ENCODE assay signal across 8 mouse cellular contexts in genomic region chr2:32311443-32312317, GRCm38 (mm10). TPM values are rescaled to one million over a fixed set of nuclear protein-coding genes. Genes with fewer than 3 reads are reported as not detected.
A peak's percentile ranks its signal among the peaks of the same experiment; 100 is the strongest.
DNase-seq lines count a peak whose midpoint lies in the region; ATAC-seq lines count a peak whose summit lies in the region.

No protein-coding gene starts in this region.

- peak overlapping the region; percentile 81 for H3K9ac ChIP-seq in kidney, embryonic 14.5 days (ENCODE audit: low read depth, low read length)
- H3K9ac ChIP-seq in midbrain, embryonic 14.5 days (replicated peaks; ENCODE audit: low read length), result peak overlapping the region; percentile 56

- no peaks in the 10 kb centered on the region for H3K9me3 ChIP-seq in kidney, embryonic 14.5 days (ENCODE audit: control insufficient read depth, low read length)
- H3K9me3 ChIP-seq in hindbrain, embryonic 10.5 days, result no peaks in the 10 kb centered on the region
- no peaks in the 10 kb centered on the region for H3K9me3 ChIP-seq in midbrain, embryonic 14.5 days (ENCODE audit: control insufficient read depth, low read length)

- H3K4me2 ChIP-seq in kidney, embryonic 14.5 days (replicated peaks; ENCODE audit: low read depth, low read length), result peak overlapping the region; percentile 100
- peak overlapping the region; percentile 80 for H3K4me2 ChIP-seq in midbrain, embryonic 14.5 days (ENCODE audit: low read length)

- DNase-seq in kidney, postnatal 36 days, result no peak
- DNase-seq in hindbrain, embryonic 10.5 days (ENCODE audit: low spot score), result no peak
- DNase-seq in midbrain, embryonic 14.5 days, result no peak
- no peak for DNase-seq in ovary, postnatal 10 days (ENCODE audit: low spot score)
- DNase-seq in gastrocnemius, adult 18-20 months (ENCODE audit: low spot score), result no peak

- H3K27ac ChIP-seq in kidney, embryonic 14.5 days (ENCODE audit: low read depth, low read length), result no peak overlapping the region
- H3K27ac ChIP-seq in brown adipose tissue, adult 24 weeks (replicated peaks; ENCODE audit: low read depth, low read length), result no peak overlapping the region
- peak overlapping the region; percentile 87 for H3K27ac ChIP-seq in hindbrain, embryonic 10.5 days
- no peak overlapping the region for H3K27ac ChIP-seq in midbrain, embryonic 14.5 days (replicated peaks; ENCODE audit: low read depth, low read length)

- peaks cover 30% of the 10 kb centered on the region for H3K4me1 ChIP-seq in kidney, embryonic 14.5 days (ENCODE audit: control insufficient read depth, insufficient read depth, low read length)
- peaks cover 6% of the 10 kb centered on the region; the same call in 1 of the 2 replicates for H3K4me1 ChIP-seq in brown adipose tissue, adult 24 weeks (ENCODE audit: control insufficient read depth, insufficient read depth, insufficient read length, low read length)
- H3K4me1 ChIP-seq in hindbrain, embryonic 10.5 days (replicated peaks), result peaks cover 61% of the 10 kb centered on the region
- H3K4me1 ChIP-seq in midbrain, embryonic 14.5 days (ENCODE audit: control insufficient read depth, insufficient read depth, low read length), result peaks cover 8% of the 10 kb centered on the region

- H3K36me3 ChIP-seq in kidney, embryonic 14.5 days (ENCODE audit: control insufficient read depth, insufficient read depth, low read length), result peaks cover 20% of the 10 kb centered on the region; the same call in 1 of the 2 replicates
- H3K36me3 ChIP-seq in hindbrain, embryonic 10.5 days, result peaks cover 35% of the 10 kb centered on the region
- peaks cover 73% of the 10 kb centered on the region for H3K36me3 ChIP-seq in midbrain, embryonic 14.5 days (ENCODE audit: control insufficient read depth, insufficient read depth, low read length)

- H3K27me3 ChIP-seq in kidney, embryonic 14.5 days (ENCODE audit: control insufficient read depth, insufficient read depth, low read length), result 0 out of 2 replicates have a peak, but pooled peaks cover 3% of the 10 kb centered on the region
- peaks cover 64% of the 10 kb centered on the region for H3K27me3 ChIP-seq in hindbrain, embryonic 10.5 days (ENCODE audit: insufficient read depth, poor library complexity, severe bottlenecking)
- peaks cover 6% of the 10 kb centered on the region; the same call in 1 of the 2 replicates for H3K27me3 ChIP-seq in midbrain, embryonic 14.5 days (ENCODE audit: control insufficient read depth, insufficient read depth, low read length)

- ATAC-seq in kidney, embryonic 14.5 days (ENCODE audit: low FRiP score, low TSS enrichment), result peak; percentile 22; the same call in 1 of the 2 replicates
- peak; percentile 18; the same call in 1 of the 2 replicates for ATAC-seq in midbrain, embryonic 14.5 days (ENCODE audit: low FRiP score, low TSS enrichment)
- ATAC-seq in megakaryocyte-erythroid progenitor cell, adult 5-6 weeks (replicated peaks; ENCODE audit: low FRiP score, low TSS enrichment, poor library complexity, severe bottlenecking), result no peak

- H3K4me3 ChIP-seq in kidney, embryonic 14.5 days (ENCODE audit: low read length), result peak overlapping the region; percentile 81
- H3K4me3 ChIP-seq in brown adipose tissue, adult 24 weeks (ENCODE audit: insufficient read depth, low read depth, low read length), result peak overlapping the region; percentile 45
- peak overlapping the region; percentile 78 for H3K4me3 ChIP-seq in hindbrain, embryonic 10.5 days
- peak overlapping the region; percentile 39 for H3K4me3 ChIP-seq in midbrain, embryonic 14.5 days (replicated peaks; ENCODE audit: low read depth, low read length)

- whole genome bisulfite sequencing in kidney, embryonic 14.5 days, result 6% methylated on average over 33 of the region's 42 CpGs
- WGBS in hindbrain, embryonic 10.5 days, result 9% methylated on average over 41 of the region's 42 CpGs
- WGBS in midbrain, embryonic 14.5 days, result 10% methylated on average over 42 of the region's 42 CpGs

RNA-seq across cellular contexts. Expression of gene Swi5, which starts 23.8 kb away (rescaled TPM):
- polyA plus RNA-seq in kidney, embryonic 14.5 days (2014; fragmentation: Nextera tagmentation; extraction: Ambion mirVana), result 142 and 529 TPM in 2 replicates
- polyA plus RNA-seq in brown adipose tissue, adult 24 weeks (2012; ENCODE audit: insufficient read depth, insufficient read length, missing spikeins), result 679 and 786 TPM in 2 replicates
- polyA plus RNA-seq in hindbrain, embryonic 10.5 days (2016; fragmentation: Nextera tagmentation; extraction: Ambion mirVana), result 488 and 544 TPM in 2 replicates
- 169 and 339 TPM in 2 replicates for polyA plus RNA-seq in midbrain, embryonic 14.5 days (2014; fragmentation: Nextera tagmentation; extraction: Ambion mirVana)
- 309 and 320 TPM in 2 replicates for total RNA-seq in megakaryocyte-erythroid progenitor cell, adult 5-6 weeks (2014; fragmentation: Nextera tagmentation)
- total RNA-seq in megakaryocyte-erythroid progenitor cell, adult 5-6 weeks (2017), result 438 and 550 TPM in 2 replicates
- total RNA-seq in gastrocnemius, adult 18-20 months (2021), result 100 to 1,000 TPM; 143 to 148 TPM

RNA-seq across cellular contexts. Expression of gene Golga2, which starts 24.5 kb away (rescaled TPM):
- 12.4 and 21.3 TPM in 2 replicates for polyA plus RNA-seq in kidney, embryonic 14.5 days (2014; fragmentation: Nextera tagmentation; extraction: Ambion mirVana)
- polyA plus RNA-seq in brown adipose tissue, adult 24 weeks (2012; ENCODE audit: insufficient read depth, insufficient read length, missing spikeins), result 51.9 and 57.6 TPM in 2 replicates
- 20.2 and 22.6 TPM in 2 replicates for polyA plus RNA-seq in hindbrain, embryonic 10.5 days (2016; fragmentation: Nextera tagmentation; extraction: Ambion mirVana)
- polyA plus RNA-seq in midbrain, embryonic 14.5 days (2014; fragmentation: Nextera tagmentation; extraction: Ambion mirVana), result 22.5 and 26.1 TPM in 2 replicates
- 34.8 and 39.0 TPM in 2 replicates for total RNA-seq in megakaryocyte-erythroid progenitor cell, adult 5-6 weeks (2014; fragmentation: Nextera tagmentation)
- 41.6 and 44.5 TPM in 2 replicates for total RNA-seq in megakaryocyte-erythroid progenitor cell, adult 5-6 weeks (2017)
- total RNA-seq in gastrocnemius, adult 18-20 months (2021), result 10 to 100 TPM; 56.7 to 56.9 TPM

RNA-seq across cellular contexts. Expression of gene Ciz1, which starts 40.4 kb away (rescaled TPM):
- 36.2 and 50.3 TPM in 2 replicates for polyA plus RNA-seq in kidney, embryonic 14.5 days (2014; fragmentation: Nextera tagmentation; extraction: Ambion mirVana)
- polyA plus RNA-seq in brown adipose tissue, adult 24 weeks (2012; ENCODE audit: insufficient read depth, insufficient read length, missing spikeins), result 18.7 and 22.4 TPM in 2 replicates
- 56.3 and 69.4 TPM in 2 replicates for polyA plus RNA-seq in hindbrain, embryonic 10.5 days (2016; fragmentation: Nextera tagmentation; extraction: Ambion mirVana)
- 46.4 and 54.1 TPM in 2 replicates for polyA plus RNA-seq in midbrain, embryonic 14.5 days (2014; fragmentation: Nextera tagmentation; extraction: Ambion mirVana)
- total RNA-seq in megakaryocyte-erythroid progenitor cell, adult 5-6 weeks (2014; fragmentation: Nextera tagmentation), result 140 and 155 TPM in 2 replicates
- total RNA-seq in megakaryocyte-erythroid progenitor cell, adult 5-6 weeks (2017), result 41.0 and 87.4 TPM in 2 replicates
- 10 to 100 TPM; 25.6 to 27.5 TPM for total RNA-seq in gastrocnemius, adult 18-20 months (2021)

RNA-seq across cellular contexts. Expression of gene Dnm1, which starts 41.5 kb away (rescaled TPM):
- polyA plus RNA-seq in kidney, embryonic 14.5 days (2014; fragmentation: Nextera tagmentation; extraction: Ambion mirVana), result 8.4 and 11.5 TPM in 2 replicates
- polyA plus RNA-seq in brown adipose tissue, adult 24 weeks (2012; ENCODE audit: insufficient read depth, insufficient read length, missing spikeins), result 2.6 and 7.4 TPM in 2 replicates
- 12.3 and 17.0 TPM in 2 replicates for polyA plus RNA-seq in hindbrain, embryonic 10.5 days (2016; fragmentation: Nextera tagmentation; extraction: Ambion mirVana)
- 90.6 and 103 TPM in 2 replicates for polyA plus RNA-seq in midbrain, embryonic 14.5 days (2014; fragmentation: Nextera tagmentation; extraction: Ambion mirVana)
- not detected in 2 replicates for total RNA-seq in megakaryocyte-erythroid progenitor cell, adult 5-6 weeks (2014; fragmentation: Nextera tagmentation)
- not detected in 2 replicates for total RNA-seq in megakaryocyte-erythroid progenitor cell, adult 5-6 weeks (2017)
- 1 to 10 TPM; 3.5 to 5.3 TPM for total RNA-seq in gastrocnemius, adult 18-20 months (2021)

RNA-seq across cellular contexts. Expression of gene Uck1, which starts 51.7 kb away (rescaled TPM):
- polyA plus RNA-seq in kidney, embryonic 14.5 days (2014; fragmentation: Nextera tagmentation; extraction: Ambion mirVana), result 64.1 and 64.3 TPM in 2 replicates
- polyA plus RNA-seq in brown adipose tissue, adult 24 weeks (2012; ENCODE audit: insufficient read depth, insufficient read length, missing spikeins), result 292 and 332 TPM in 2 replicates
- 77.2 and 83.0 TPM in 2 replicates for polyA plus RNA-seq in hindbrain, embryonic 10.5 days (2016; fragmentation: Nextera tagmentation; extraction: Ambion mirVana)
- 89.6 and 96.1 TPM in 2 replicates for polyA plus RNA-seq in midbrain, embryonic 14.5 days (2014; fragmentation: Nextera tagmentation; extraction: Ambion mirVana)
- total RNA-seq in megakaryocyte-erythroid progenitor cell, adult 5-6 weeks (2014; fragmentation: Nextera tagmentation), result 47.2 and 72.7 TPM in 2 replicates
- 21.5 and 21.9 TPM in 2 replicates for total RNA-seq in megakaryocyte-erythroid progenitor cell, adult 5-6 weeks (2017)
- 10 to 100 TPM; 11.4 to 11.6 TPM for total RNA-seq in gastrocnemius, adult 18-20 months (2021)
